Mouse (Mus musculus): Measurements from ENCODE around the gene Dcaf11.

DNA sequence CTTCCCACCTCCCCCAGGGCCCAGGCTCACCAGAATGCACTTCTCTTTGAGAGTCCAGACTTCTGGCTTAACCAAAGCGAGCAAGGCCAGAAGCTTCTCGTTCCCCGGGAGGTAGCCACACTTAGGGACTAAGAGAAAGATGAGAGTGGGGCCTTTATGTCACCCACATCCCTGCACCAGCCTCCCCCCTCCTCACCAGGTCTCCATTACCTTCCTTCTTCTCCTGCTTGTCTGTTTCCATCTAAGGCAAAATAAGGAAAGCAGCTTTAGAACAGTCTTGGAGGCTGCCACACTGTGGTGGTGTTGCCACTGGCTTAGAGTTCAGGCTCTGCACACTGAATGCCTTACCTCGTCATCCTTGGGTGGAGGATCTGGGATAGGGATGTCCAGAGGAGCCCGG lies 29.5 kb downstream of the Dcaf11 start:
- TF ChIP-seq CTCF (IDR thresholded peaks at IDR 0.05; ENCODE audit: low read depth, low read length) (no peak), EP300 (IDR thresholded peaks at IDR 0.05; ENCODE audit: insufficient read depth, low read depth, low read length) (no peak)
